Mouse (Mus musculus): ENCODE results near the gene Evi5l.

Gene Evi5l

DNA sequence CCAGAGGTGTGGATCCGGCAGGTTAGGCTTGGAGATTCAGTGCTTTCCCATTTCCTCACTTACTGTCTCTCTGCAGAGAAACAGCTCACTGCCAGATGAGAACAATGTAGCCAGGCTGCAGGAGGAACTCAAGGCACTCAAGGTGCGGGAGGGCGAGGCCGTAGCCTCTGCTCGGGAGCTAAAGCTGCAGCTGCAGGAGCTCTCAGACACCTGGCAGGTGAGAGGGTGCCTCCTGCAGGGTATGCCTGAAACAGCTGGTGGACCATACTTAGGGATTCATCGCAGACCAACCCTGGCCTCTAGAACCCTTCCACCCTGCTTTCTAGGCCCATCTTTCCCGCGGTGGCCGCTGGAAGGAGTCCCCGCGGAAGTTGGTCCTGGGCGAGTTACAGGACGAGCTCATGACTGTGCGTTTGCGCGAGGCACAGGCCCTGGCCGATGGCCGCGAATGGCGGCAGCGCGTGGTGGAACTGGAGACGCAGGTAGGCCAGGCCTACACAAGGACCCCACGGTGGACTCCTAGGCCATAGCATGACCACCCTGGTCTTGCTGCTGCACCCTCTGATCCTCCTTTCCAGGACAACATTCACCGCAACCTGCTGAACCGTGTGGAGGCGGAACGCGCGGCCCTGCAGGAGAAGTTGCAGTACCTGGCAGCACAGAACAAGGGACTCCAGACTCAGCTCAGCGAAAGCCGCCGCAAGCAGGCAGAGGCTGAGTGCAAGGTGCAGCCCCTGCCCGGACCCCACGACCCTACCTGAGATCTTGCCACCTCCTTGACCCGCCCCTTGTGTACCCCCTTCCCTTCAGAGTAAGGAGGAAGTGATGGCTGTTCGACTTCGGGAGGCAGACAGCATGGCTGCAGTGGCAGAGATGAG is 39.1 kb downstream of the Evi5l start:
- no peak for DNase-seq

DNA sequence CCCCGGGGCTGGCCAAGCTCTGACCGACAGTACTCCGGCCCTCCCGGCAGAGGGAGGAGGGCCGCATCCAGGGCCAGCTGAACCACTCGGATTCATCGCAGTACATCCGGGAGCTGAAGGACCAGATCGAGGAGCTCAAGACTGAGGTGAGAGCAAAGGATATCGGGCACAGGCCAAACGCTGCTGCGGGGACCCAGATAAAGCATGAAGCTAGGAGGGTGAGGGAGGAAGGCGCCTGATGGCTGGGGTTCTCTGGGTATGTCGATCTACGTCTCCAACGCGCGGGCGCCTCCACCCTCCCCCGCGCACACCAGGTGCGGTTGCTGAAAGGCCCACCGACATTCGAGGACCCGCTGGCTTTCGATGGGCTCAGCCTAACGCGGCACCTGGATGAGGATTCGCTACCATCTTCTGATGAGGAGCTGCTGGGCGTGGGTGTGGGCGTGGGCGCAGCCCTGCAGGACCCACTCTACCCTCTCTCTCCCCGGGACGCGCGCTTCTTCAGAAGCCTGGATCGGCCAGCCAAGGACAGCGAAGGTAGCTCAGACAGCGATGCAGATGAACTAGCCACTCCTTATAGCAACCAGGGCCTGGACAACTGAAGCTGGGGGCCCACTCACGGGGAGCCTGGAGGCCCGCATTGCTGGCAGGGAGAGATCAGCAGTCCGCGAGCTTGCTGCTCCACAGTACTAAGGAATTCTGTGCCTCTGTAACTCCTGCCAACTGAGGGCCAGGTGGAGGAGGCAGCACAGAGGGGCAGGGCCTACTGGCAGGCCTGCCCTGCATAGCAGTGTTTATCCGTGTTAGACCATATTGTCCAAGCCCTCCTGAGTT is 40.0 kb downstream of the Evi5l start:
- no peak for DNase-seq

DNA sequence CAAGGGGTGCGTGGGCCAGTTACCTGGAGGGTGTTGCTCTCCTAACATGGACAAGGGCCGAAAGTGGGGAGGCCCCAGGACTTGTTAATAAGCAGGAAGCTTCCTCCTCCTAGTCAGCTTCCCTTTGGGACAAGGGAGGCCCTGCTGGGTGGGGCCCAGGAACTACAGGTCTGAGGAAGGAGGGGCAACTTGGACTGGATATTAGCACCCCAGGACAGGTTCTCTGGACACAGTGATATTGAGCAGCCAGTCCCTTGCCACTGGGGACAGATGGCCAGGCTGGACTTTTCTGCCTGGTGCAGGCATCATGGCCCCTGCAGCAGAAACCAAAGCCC is 40.6 kb downstream of the Evi5l start:
- DNase-seq, result no peak

DNA sequence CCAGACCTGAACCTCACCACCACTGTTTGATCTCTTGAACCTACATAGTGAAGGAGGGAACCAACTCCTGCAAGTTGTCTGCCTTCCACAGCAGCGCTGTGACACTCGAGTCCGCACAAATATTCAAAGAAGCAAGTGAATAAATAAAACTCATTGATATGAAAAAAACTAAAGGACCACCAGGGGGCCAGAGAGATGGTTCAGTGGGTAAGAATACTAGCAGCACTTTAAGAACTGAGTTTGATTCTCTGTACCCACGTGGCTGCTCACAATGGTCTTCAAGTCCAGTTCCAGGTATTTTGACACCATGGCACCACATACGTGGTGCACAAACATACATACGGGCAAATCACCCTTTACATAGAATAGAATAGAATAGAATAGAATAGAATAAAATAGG is 44.7 kb downstream of the Evi5l start:
- DNase-seq, result no peak

DNA sequence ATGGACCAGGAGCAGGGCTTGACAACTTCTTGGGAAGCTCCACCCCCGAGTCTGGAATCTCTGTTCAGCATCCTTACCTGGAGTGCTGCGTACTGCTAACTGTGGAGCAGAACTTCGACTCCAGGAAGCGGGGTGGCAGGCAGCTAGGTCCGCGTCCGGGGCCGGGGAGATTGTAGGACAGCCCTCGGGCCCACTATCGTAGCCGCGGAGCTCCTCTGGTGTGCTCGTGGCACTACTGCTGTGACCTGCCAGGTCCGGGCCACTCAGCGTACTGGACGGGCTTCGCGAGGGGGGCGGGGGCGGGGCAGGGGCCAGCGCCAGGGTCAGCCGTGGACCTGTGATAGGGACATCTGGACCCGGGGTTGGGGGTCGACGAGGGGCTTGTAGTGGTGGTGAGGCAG is 46.4 kb downstream of the Evi5l start:
- no peak for DNase-seq

DNA sequence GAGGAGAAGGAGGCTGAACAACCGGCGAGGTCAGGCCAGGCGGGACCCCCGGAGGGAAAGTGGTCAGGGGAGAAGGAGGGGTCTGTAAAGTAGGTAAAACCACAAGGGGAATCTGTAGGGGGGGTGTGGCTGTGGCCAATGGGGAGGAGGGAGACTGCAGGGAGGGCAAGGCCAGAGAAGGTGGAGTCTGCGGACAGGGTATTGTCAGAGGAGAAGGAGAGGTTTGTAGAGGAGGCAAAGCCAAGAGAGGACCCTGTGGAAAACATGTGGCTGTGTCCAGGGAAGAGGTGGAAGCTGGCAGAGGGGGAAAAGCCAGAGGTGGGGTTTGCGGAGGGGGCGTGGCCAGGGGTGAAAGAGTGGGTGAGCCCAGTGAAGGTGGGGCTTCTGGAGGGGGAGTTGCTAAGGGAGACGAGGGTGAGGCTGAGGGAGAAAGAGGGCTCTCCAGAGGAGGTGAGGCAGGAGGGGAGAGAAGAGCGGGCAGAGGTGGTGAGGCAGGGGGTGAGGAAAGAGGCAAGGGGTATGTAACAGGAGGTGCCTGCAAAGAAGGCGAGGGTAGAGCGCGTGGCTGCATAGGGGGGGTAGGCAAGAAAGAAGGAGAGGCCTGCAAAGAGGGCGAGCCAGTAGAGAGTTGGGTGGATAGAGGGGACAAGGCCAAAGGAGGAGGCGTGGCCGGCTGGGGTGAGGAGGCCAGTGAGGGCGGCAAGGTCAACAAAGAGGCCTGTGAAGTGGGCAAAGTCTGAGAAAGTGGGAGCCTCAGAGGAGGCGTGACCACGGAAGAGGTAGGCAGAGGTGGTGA is 47.0 kb downstream of the Evi5l start:
- DNase-seq, result peak; percentile 42

DNA sequence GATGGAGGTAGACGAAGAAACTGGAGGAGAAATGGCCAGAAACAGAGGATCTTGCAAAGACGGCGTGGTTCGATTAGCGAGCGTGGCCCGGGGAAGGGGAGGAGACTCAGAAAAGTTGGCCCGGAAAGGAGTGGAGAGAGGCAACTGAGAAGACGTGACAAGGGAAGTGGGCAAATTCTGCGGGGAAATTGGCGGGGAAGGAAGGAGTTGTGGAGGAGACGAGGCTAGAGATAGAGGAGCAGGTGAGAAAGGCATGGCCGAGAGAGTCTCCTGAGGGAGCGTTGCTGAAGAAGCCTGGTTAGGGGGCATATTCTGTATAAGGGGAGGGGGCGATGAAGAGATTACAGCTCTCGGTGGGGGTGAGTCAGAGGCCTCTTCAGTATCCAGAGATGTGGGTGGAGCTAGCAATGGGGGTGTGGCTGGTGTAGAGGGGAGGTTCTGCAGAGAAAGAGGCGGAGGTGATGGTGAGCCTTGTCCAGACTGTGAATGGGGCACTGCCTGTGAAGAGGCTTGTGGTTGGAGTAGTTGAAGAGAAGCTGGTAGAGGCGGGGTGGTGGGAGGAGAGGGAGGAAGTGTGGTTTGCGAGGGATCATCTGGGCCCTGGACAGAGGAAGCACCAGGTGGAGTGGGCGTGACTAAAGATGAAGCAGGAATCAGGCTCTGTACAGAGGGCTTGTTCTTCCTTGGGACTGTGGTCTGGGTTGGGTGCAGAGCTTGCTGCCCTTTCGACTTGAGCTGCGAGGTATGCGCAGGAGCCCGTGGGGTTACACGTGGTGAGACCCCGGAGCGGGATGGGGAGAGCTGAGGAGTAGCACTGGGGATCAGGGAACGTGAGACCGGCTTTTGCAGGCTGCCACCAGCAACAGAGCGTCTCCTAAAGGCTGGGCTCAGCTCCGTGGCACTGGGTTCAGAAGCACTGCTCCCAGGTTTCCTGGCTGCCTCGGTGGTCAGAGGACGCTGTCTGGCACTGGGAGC is 47.9 kb downstream of the Evi5l start:
- DNase-seq, result peak; percentile 24

DNA sequence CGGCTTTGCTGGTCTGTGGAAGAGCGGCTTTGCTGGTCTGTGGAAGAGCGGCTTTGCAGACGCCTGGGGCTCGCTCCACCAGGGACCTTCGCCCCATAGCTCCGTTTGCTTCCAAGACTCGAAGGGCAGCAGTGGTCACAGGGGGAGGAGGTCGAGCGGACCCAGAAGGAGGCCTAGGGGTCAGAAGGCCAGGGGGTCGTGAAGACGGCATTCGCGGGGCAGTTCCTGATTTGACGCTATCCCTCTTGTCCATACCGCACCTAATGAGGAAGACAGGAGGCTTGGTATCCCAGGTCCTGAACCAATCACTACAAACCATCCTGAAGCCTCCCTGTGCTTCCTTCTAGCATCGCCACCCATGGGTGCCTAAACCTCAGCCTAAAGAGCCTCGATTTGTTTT is 49.9 kb downstream of the Evi5l start:
- no peak for DNase-seq

DNA sequence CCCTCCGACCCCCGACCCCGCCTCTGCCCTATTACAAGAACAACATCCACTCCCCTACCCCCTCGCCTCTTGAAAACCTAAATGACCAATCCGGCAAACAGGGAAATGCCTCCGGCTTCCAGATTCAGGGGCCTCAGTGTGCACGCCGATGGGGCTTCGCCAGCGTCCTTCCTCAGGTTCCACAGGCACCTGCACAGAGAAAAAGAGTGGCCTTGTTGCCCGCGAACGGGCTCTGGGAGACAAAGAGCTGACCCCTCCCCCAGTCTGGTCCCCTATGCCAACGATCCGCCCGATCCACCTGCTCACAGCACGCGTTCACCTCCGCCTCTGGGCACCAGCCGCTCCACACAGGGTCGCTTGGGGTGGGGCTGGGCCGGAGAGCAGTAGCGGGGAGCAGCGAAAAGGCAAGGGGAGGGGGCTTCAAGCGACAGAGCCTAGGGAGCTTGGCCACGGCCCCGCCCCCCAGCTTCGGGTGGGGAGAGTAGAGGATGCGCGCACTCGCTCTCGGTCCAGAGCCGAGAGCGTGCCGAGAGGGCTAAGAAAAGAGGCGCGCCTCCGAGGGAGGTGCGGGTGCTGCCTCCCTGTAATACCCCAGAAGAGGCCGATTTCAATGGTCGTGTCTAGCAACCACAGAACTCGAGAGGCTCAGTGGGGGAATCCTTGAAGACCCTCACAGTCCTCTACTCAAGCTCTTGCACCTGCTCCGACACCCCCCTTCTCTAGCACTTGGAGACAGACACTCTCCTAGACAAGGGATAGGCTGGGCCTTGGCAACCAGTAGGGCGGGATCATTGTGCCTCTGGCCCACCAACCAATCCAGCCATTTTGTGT is 50.6 kb downstream of the Evi5l start, which contains the start of gene Prr36:
Prr36 (minus strand) TSS at position 669 of the 831 bp plus-strand sequence.
- no peak for DNase-seq

DNA sequence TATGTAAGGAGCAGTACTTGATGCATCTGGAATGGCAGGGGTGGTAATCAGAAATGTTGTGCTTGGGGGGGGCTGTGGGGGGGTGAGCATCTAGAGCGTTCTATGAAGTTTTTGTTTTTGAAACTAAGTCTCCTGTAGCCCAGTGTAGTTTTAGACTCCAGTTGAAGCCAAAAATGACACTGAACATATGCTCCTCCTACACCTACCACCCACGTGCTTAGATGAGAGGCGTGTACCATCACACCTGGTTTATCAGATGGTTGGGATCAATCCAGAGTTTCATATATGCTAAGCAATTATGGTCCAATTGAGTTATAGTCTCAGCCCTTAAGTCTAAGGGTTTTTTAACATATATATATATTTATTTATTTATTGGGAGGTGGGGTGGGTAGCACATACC is 53.2 kb downstream of the Evi5l start:
- DNase-seq, result no peak

DNA sequence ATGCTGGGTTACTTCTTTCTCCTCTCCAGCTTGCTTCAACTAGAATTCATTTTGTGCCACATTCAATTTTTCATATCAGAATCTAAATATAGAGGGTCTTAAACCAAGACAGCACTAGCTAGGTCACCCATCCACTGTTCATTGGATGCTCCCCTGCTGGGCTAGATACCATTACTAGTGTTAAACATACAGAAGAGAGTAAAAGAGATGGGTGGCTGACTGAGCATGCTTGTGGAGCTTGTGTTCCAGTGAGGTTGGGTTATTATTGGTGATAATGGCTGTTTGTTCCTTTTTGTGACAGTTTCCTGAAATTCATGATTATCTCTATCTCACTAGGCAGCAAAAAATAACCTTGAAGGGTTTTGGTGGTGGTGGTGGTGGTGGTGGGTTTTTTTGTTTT is 55.7 kb downstream of the Evi5l start:
- no peak for DNase-seq

DNA sequence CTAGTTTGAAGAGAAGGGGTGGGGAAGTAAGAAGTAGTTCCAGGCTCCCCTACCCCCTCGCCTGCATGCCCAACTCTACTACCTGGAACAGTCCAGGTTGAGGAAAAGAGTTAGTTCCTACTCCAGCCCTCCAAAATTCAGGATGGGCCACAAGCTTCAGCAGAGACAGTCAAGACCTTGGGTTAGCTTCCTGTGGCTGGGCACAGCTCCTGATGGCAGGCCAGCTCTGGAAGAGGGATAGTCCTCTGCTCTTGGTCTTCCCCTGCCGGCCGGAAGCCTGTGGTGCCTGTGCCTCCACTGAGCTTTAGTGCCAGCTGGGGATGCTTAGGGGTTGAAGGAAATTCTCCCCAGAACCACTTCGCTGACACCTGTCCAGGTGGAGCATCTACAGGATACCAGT is 60.0 kb downstream of the Evi5l start:
- no peak for DNase-seq

DNA sequence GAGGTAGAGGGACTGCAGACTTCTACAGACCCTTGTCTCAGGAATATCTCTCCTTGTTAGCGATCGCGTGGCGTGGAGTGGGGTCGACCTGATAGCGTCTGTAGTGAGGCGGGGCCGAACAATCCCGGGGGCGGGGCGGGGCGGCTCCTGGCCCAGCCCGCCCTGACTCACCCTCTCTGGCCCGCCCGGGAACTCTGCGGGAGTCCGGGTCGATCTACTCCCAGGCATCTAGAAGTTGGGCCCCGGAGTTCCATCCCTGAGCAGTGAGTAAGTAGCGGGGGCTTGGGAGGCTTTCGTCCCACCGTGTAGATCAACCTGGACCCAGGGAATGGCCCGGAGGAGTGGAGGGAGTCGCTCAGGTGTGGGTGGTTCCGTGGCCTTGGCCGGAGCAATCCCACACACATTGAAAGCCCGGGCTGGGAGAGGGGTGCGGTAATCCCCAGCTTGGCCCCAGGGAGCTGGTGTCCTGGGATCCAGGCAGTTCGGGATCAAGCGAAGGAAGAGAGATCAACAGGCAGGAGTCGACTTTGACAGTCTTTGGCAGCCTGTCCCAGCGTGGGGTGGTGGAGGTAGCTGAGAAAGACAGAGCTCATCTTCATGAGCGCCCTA is 60.5 kb downstream of the Evi5l start, which contains the start of gene Lrrc8e:
Lrrc8e (plus strand) TSS at position 89 of the 609 bp plus-strand sequence.
- no peak for DNase-seq

DNA sequence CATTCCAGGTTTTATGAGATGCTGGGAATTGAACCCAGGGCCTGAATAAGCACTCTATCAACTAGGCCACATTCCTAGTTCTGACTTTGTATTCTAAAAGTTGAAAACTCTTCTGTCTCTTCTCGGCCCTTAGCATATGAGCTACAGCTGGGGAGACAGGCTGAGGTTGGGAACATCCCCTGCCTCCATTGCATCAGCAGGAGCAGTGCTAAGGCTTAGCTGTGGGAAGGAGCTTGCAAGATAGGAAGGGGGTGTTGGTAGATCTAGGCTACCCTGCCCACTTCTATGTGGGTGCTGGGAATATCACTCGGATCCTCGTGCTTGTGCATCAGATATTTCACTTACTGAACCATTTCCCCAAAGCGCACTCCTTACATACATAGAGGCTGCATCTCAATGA is 61.6 kb downstream of the Evi5l start:
- no peak for DNase-seq

DNA sequence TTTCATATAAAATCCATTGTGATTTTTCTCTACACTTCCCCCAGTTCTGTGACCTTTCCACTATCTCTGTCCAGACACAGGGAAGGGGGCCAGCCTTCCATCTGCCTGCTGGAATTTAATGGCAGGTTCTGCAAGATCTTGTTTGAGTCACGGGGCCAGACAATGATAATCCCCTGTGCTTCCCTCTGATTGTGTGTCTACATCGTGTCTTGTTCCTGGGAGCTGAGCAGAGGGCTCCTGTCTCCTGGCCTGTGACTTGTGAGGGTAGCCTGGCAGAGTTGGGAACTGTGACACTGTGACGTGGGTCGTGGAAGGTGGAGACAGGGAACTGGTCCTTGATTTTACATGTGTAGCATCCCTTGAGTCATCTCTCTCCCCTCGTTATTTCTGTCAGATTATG is 63.4 kb downstream of the Evi5l start:
- no peak for DNase-seq

DNA sequence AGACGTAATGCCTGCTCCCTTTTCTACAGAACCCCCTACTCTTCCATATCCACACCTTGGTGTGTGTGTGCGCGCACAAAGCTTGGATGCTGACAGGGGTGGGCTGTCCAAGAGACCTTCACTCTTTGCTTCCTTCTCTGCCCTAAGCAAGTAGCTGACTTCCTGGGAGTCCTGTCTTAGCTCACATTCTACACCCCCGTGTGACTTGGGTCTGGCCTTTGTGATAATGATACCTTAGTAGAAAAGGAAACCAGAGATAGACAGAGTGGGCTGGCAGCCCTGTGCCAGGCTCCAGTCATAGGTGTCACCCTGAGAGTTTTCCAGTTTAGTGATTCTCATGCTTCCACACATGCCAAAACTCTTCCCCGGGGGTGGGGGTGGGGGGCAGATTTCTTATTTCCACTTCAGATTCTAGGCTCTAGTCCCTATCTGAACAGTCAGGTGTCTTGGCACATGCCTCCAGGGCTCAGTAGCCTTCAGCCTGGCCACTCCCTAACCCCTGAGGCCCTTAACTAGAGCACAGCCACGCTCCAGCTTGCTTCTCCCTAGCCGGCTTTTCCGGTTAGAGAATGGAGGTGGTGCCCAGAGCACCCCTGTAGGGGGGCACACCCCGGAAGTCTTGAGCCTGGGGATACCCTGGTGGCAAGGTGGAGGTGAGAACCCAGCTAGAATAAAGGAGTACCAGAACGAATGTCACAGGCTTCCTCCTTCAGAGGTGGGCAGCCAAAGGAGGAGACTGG is 64.4 kb downstream of the Evi5l start:
- no peak for DNase-seq

DNA sequence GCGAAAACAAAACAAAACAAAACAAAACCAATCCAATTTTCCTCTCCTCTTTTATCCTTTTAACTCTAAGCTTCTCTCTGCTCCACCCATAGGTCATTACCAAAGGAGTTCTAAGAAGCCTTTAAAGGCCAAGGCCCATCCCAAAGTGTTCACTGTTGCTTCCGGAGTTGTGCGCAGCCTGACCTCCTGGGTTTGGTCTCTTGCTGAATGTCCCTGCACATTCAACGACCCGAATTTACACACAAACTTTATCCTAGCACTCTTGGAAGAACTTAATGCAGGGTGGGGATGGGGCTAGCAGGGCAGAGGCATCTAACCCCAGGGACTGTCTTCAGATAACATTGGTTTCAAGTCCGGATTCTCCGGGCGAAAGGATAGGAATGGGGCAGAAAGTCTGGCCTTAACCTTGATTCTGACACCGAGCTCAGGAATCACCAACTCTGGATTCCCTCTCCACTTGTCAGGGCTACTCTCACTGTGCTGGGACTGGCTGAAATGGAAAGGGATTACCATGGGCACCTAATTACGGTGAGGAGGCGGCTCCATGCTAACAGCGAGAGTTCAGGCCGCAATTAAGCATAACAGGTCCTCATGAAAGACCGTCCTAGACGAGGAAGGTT is 71.6 kb downstream of the Evi5l start:
- no peak for DNase-seq

DNA sequence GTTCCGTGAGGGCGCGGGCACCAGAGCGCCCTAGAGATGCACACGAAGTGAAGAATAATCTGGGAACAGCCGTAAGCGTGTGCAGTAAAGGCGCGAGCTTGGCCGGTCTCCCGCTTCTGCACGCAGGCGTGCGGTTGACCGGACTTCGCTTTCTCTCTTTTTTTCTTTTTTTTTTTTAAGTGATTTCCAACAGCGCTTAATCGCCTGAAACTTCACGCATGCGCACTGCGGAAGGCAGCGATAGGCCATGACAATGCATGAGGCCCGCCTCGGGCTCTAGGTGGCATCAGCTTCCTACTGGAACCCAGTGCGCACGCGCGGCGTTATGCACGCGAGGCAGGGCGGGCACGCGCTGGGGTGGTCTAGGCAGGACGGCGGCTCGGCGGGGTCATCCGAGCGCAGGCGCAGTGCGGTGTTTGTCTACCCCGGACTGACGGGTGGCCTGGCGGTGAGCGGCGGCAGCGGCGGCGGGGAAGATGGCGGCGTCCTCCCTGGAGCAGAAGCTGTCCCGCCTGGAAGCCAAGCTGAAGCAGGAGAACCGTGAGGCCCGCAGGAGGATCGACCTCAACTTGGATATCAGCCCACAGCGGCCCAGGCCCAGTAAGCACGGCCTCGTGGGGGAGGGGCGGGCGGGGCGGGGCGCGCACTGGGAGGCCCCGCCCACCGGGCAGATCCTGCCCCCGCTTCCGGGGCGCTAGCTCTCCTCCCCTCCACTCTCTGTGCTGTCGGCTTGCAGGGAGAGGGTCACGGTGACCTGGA is 72.2 kb downstream of the Evi5l start, which contains the start of the genes Map2k7 and Gm49320:
Map2k7 (plus strand) TSS at position 307 of the 759 bp plus-strand sequence.
Gm49320 (plus strand) TSS at position 432 of the 759 bp plus-strand sequence.
- peak; percentile 100 for DNase-seq

Data from kidney, adult 18-20 months (tissue).